Mouse (Mus musculus) erythroblast, embryonic 14.5 days (primary cell): ENCODE results near the gene Ppm1l.

Experiments used
- GATA1 ChIP-seq: IDR thresholded peaks from 2 replicates; pipeline ENCODE4 v1.6.1; 2012; ENCODE audit warnings: low read length, inconsistent platforms, mixed read lengths
- TAL1 ChIP-seq: IDR thresholded peaks from 3 replicates; pipeline ENCODE4 v1.6.1; 2012; ENCODE audit warnings: low read length, inconsistent platforms, mixed read lengths

DNA sequence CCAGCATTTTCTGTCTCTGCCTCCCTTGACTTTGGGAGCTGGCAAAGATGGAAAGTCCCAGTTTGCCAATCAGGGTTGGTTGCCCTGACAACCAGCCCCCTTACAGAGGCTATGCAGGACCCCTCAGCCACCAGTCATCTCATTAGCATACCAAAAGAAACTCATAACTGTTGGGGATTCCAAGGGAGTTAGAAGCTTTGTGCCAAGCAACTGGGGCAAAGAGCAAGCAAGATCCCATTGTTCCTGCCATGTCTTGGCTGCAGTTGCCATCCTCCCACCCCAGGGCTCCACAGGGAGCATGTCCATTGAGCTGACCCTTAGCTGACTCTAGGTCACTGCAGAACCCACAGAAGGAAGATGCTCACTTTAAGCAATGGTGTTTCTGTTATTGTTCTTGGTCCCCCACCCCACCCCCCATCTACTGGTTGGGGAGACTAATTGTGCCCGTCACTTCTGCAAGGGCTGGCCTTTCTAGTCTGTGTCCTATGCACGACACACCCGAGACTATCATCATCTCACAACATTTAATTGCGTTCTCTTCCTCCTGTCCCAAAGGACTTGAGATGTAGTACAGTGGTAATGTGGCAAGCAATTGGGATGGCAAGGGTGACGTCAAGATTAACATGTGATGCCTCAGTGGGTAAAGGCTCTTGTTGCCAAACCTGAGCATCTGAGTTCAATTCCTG is 89.7 kb downstream of the Ppm1l start:
- TF ChIP-seq GATA1 (no peak), TAL1 (no peak)
